Mouse (Mus musculus) ES-E14 (cell line): ENCODE results near the gene Ncmap.
"Not testable (repeated sequence)": the region's sequence is repeated elsewhere in the genome, so short reads cannot be mapped to it uniquely, and the experiment has no call there.

Experiments
- HCFC1 ChIP-seq: IDR thresholded peaks from 2 replicates; pipeline ENCODE4 v1.6.1; 2012; ENCODE audit warnings: low read length, inconsistent platforms, borderline replicate concordance; ENCODE audit not compliant: insufficient read depth
- MAFK ChIP-seq: IDR thresholded peaks from 2 replicates; pipeline ENCODE4 v1.6.1; 2014; ENCODE audit warnings: mild to moderate bottlenecking, low read depth, low read length, inconsistent platforms; ENCODE audit not compliant: insufficient read depth

DNA sequence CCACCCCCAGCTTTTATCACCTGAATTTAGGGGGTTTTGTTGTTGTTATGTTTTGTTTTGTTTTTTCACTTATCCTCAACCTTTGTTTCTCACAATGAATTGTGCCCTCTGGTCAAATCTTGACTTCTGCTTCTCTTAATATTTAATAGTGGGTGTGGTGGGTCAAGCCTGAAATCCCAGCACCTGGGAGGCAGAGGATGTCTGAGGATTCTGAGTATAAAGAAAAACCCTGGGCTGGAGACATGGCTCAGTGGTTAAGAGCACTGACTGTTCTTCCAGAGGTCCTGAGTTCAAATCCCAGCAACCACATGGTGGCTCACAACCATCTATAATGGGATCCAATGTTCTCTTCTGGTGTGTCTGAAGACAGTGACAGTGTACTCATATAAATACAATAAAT lies 43.3 kb downstream of the Ncmap start:
- TF ChIP-seq MAFK, HCFC1: not testable (repeated sequence)
